Mouse (Mus musculus) limb, embryonic 13.5 days (tissue): ENCODE results near the gene Lcn12. TPM values are rescaled to one million over a fixed set of nuclear protein-coding genes. Genes with fewer than 3 reads are reported as not detected.

Experiments
- ATAC-seq: fragments of 200-750 bp; cut with Nextera tagmentation; 2 replicates; pipeline ENCODE4 v1.8.0; 2017; ENCODE audit warnings: low read depth, moderate number of reproducible peaks, moderate TSS enrichment; ENCODE audit not compliant: low FRiP score
- H3K27ac ChIP-seq: fragments of 300-500 bp; sonication (generic); 2 replicates; pipeline ENCODE4 v1.5.1; 2015; ENCODE audit warnings: inconsistent platforms, mild to moderate bottlenecking, moderate library complexity
- H3K27me3 ChIP-seq: fragments of 300-500 bp; sonication (generic); 2 replicates; pipeline ENCODE4 v1.6.1; 2015; ENCODE audit warnings: mild to moderate bottlenecking, inconsistent platforms
- H3K36me3 ChIP-seq: fragments of 300-500 bp; sonication (generic); 2 replicates; pipeline ENCODE4 v1.6.1; 2015; ENCODE audit warnings: inconsistent platforms, mild to moderate bottlenecking, moderate library complexity
- H3K4me1 ChIP-seq: fragments of 300-500 bp; sonication (generic); 2 replicates; pipeline ENCODE4 v1.6.1; 2015; ENCODE audit warnings: inconsistent platforms
- H3K4me2 ChIP-seq: fragments of 300-500 bp; sonication (generic); replicated peaks from 2 replicates; pipeline ENCODE4 v1.6.1; 2015; ENCODE audit warnings: inconsistent platforms, mild to moderate bottlenecking, moderate library complexity
- H3K4me3 ChIP-seq: fragments of 300-500 bp; sonication (generic); 2 replicates; pipeline ENCODE4 v1.5.1; 2015; ENCODE audit warnings: moderate library complexity, mild to moderate bottlenecking, inconsistent platforms
- H3K9ac ChIP-seq: fragments of 300-500 bp; sonication (generic); 2 replicates; pipeline ENCODE4 v1.6.1; 2015; ENCODE audit warnings: mild to moderate bottlenecking, inconsistent platforms
- H3K9me3 ChIP-seq: fragments of 300-500 bp; sonication (generic); 2 replicates; pipeline ENCODE4 v1.6.1; 2016; ENCODE audit warnings: inconsistent platforms
- WGBS: fragments of 180-500 bp; shearing (Covaris S2); methylation state at CpG from one replicate; pipeline ENCODE4 v1.1.7; 2015; 5-methylcytosine and 5-hydroxymethylcytosine counted together
- microRNA-seq: library from miRNA; unstranded; fragments of <30 nt; microRNA quantifications from one replicate; pipeline ENCODE4, GENCODE M21; 2016
- polyA plus RNA-seq: library from polyadenylated mRNA; unstranded; fragments of >200 nt; fragmentation: Nextera tagmentation; extraction: Ambion mirVana; gene quantifications from 2 replicates; pipeline ENCODE4 v1.2.1, GENCODE M21; 2015

Lcn12 gene
- polyA plus RNA-seq, 1 experiment from 2014 or later = not detected

DNA sequence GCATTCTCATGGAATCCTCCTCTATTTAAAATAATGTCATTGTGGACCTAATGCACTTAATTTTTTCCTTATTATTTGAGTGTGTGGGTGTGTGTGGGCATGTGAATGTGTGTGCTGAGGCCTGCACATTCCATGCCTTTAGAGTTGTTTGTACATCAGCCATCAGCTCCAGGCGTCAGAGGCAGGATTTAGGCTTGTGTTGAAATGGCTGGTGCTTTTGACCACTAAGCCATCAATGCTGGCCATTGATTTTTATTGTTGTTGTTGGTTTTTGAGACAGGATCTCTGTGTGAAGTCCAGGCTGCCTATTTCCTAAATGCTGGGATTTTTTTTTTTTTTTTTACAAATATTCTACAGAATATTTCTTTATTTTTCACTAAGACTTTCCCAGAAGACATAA is 40.8 kb downstream of the Lcn12 start:
- Histone ChIP-seq H3K4me1 (no peaks in the 10 kb centered on the region), H3K27ac (no peak overlapping the region), H3K9me3 (no peaks in the 10 kb centered on the region), H3K4me2 (no peak overlapping the region), H3K4me3 (no peak overlapping the region), H3K36me3 (peaks cover 3% of the 10 kb centered on the region; the same call in 1 of the 2 replicates), H3K27me3 (no peaks in the 10 kb centered on the region), H3K9ac (no peak overlapping the region)
- ATAC-seq = no peak
- 31% methylated on average over 1 of the region's 1 CpGs for WGBS

DNA sequence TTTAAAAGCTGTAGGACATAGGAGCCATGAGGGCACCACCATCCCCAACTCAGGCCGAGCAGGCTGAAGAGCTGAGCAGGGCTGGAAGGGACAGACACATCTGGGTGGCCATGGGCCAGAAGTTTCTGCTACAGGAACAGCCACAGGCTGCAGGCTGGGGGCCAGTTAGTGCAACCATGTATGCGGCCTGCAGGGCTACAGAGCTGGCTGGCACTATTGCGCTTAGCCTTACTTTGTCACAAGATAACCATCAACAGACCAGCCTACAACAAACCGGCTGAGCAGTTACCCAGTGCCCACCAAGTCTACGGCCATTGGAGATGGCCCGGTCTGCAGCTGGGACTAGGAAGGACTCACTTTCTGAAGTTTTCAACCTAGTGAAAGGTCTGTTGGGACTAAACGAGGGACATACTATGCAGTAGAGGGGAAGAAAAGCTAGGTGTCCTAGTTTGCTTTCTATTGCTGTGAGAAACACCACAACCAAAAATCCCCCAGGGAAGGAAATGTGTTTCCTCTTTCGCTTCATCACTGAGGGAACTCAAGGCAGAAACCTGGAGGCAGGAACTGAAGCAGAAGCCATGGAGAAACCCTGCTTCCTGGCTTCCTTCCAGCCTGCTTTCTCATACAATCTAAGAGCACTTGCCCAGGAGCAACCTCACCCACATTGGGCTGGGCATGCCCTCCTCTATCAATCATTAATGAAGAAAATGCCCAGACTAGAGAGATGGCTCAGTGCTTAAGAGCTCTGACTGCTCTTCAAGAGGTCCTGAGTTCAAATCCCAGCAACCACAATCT is 42.7 kb downstream of the Lcn12 start:
- ATAC-seq = no peak
- Histone ChIP-seq H3K27ac (no peak overlapping the region), H3K9me3 (no peaks in the 10 kb centered on the region), H3K4me3 (no peak overlapping the region), H3K9ac (no peak overlapping the region), H3K4me2 (no peak overlapping the region), H3K36me3 (peaks cover 11% of the 10 kb centered on the region), H3K4me1 (no peaks in the 10 kb centered on the region), H3K27me3 (no peaks in the 10 kb centered on the region)
- 83% methylated on average over 8 of the region's 8 CpGs for WGBS

DNA sequence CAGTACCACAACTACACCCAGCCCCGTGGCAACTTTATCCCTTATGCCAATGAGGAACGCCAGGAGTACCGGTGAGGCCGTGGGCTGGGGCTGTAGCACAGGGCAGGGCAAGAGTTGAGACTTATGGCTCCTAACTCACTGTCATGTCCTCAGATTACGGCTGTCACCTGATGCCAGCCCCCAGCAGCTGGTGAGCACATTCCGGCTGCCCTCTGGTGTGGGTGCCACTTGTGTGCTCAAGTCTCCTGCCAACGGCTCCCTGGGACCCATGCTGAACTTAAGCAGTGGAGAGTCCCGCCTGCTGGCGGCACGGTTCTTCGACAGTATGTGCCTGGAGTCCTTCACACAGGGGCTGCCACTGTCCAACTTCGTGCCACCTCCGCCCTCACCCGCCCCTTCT is 51.0 kb downstream of the Lcn12 start:
- Histone ChIP-seq H3K27ac (no peak overlapping the region), H3K9ac (no peak overlapping the region), H3K9me3 (no peaks in the 10 kb centered on the region), H3K4me3 (no peak overlapping the region), H3K4me2 (no peak overlapping the region), H3K27me3 (no peaks in the 10 kb centered on the region), H3K36me3 (peaks cover 57% of the 10 kb centered on the region), H3K4me1 (no peaks in the 10 kb centered on the region)
- 90% methylated on average over 14 of the region's 14 CpGs for WGBS
- no peak for ATAC-seq

DNA sequence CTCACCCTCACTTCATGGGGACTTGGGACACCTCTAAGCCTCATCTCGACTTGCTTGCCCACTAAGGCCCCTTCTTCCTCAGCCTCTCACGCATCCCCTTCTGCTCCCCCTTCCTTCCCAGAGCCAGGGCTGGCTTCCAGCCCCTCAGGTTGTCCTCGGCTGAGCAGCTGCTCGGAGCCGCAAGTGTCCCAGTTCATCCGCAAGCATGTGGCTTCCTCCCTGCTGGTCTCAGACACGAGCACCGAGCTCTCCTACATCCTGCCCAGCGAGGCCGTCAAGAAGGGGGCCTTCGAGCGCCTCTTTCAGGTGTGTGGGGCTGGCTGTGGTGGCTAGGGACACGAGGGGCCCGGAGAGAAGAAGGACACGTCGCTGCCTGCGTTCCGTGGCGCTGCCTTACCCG is 52.6 kb downstream of the Lcn12 start:
- no peak overlapping the region for H3K9ac ChIP-seq
- no peaks in the 10 kb centered on the region for H3K4me1 ChIP-seq
- no peak overlapping the region for H3K4me2 ChIP-seq
- ATAC-seq = no peak
- 87% methylated on average over 20 of the region's 20 CpGs for WGBS
- H3K27me3 ChIP-seq = no peaks in the 10 kb centered on the region
- peaks cover 53% of the 10 kb centered on the region for H3K36me3 ChIP-seq
- no peaks in the 10 kb centered on the region for H3K9me3 ChIP-seq
- no peak overlapping the region for H3K4me3 ChIP-seq
- H3K27ac ChIP-seq = no peak overlapping the region

Small RNA genes within 50 kb of the gene (microRNA-seq; reads per million reads assigned to microRNA genes)
- gene Mir3087 = not detected

Other genes starting within 250 kb of the Lcn12 start
- gene AL732309.1, start 247.0 kb downstream of the Lcn12 start, polyA plus RNA-seq = 4.4 and 6.0 TPM in 2 replicates
- 23.6 and 24.2 TPM in 2 replicates for gene Tmem203, start 238.5 kb downstream of the Lcn12 start, polyA plus RNA-seq
- gene Tprn, start 231.3 kb downstream of the Lcn12 start, polyA plus RNA-seq = 7.2 and 8.2 TPM in 2 replicates
- 231 and 234 TPM in 2 replicates for gene Ssna1, start 221.5 kb downstream of the Lcn12 start, polyA plus RNA-seq
- 150 and 154 TPM in 2 replicates for gene Anapc2, start 221.4 kb downstream of the Lcn12 start, polyA plus RNA-seq
- not detected in 2 replicates for gene Tmem210, start 205.8 kb downstream of the Lcn12 start, polyA plus RNA-seq
- not detected in 2 replicates for gene Lrrc26, start 204.0 kb downstream of the Lcn12 start, polyA plus RNA-seq
- 0.61 and 0.97 TPM in 2 replicates for gene Grin1, start 174.7 kb downstream of the Lcn12 start, polyA plus RNA-seq
- 54.5 and 60.2 TPM in 2 replicates for gene Man1b1, start 161.6 kb downstream of the Lcn12 start, polyA plus RNA-seq
- gene Dpp7, start 137.6 kb downstream of the Lcn12 start, polyA plus RNA-seq = 21.3 and 24.7 TPM in 2 replicates
- 11.3 and 13.2 TPM in 2 replicates for gene Uap1l1, start 128.2 kb downstream of the Lcn12 start, polyA plus RNA-seq
- 43.4 and 45.5 TPM in 2 replicates for gene Sapcd2, start 121.6 kb downstream of the Lcn12 start, polyA plus RNA-seq
- gene Entpd2, start 98.0 kb downstream of the Lcn12 start, polyA plus RNA-seq = 0.55 and 0.73 TPM in 2 replicates
- 29.1 and 32.6 TPM in 2 replicates for gene Npdc1, start 94.6 kb downstream of the Lcn12 start, polyA plus RNA-seq
- 0.06 TPM in 1 of 2 replicates, not detected in the other for gene Fut7, start 70.6 kb downstream of the Lcn12 start, polyA plus RNA-seq
- 3.3 and 3.8 TPM in 2 replicates for gene Abca2, start 65.2 kb downstream of the Lcn12 start, polyA plus RNA-seq
- gene Clic3, start 37.1 kb downstream of the Lcn12 start, polyA plus RNA-seq = 2.2 and 2.5 TPM in 2 replicates
- gene Paxx, start 32.8 kb downstream of the Lcn12 start, polyA plus RNA-seq = 35.0 and 37.6 TPM in 2 replicates
- gene Ptgds, start 23.9 kb downstream of the Lcn12 start, polyA plus RNA-seq = 0.80 and 2.5 TPM in 2 replicates
- gene Fbxw5, start 6.8 kb upstream of the Lcn12 start, polyA plus RNA-seq = 69.5 and 79.7 TPM in 2 replicates
- gene C8g, start 7.8 kb upstream of the Lcn12 start, polyA plus RNA-seq = 5.5 and 7.2 TPM in 2 replicates
- gene Traf2, start 53.0 kb upstream of the Lcn12 start, polyA plus RNA-seq = 37.3 and 40.6 TPM in 2 replicates
- gene Edf1, start 63.9 kb upstream of the Lcn12 start, polyA plus RNA-seq = 330 TPM in 2 replicates
- 4.9 and 5.8 TPM in 2 replicates for gene Mamdc4, start 80.9 kb upstream of the Lcn12 start, polyA plus RNA-seq
- gene Phpt1, start 81.3 kb upstream of the Lcn12 start, polyA plus RNA-seq = 163 and 177 TPM in 2 replicates
- gene Ajm1, start 87.8 kb upstream of the Lcn12 start, polyA plus RNA-seq = 0.85 and 1.0 TPM in 2 replicates
- 76.9 and 83.8 TPM in 2 replicates for gene Rabl6, start 114.6 kb upstream of the Lcn12 start, polyA plus RNA-seq
- gene Ccdc183, start 123.8 kb upstream of the Lcn12 start, polyA plus RNA-seq = 0.18 and 0.36 TPM in 2 replicates
- gene Tmem141, start 128.1 kb upstream of the Lcn12 start, polyA plus RNA-seq = 27.2 and 28.7 TPM in 2 replicates
- gene Fcna, start 134.1 kb upstream of the Lcn12 start, polyA plus RNA-seq = 0.98 and 1.8 TPM in 2 replicates
- gene Lcn8, start 159.2 kb upstream of the Lcn12 start, polyA plus RNA-seq = 0.24 TPM in 1 of 2 replicates, not detected in the other
- not detected in 2 replicates for gene Lcn5, start 164.0 kb upstream of the Lcn12 start, polyA plus RNA-seq
- not detected in 2 replicates for gene Lcn6, start 182.9 kb upstream of the Lcn12 start, polyA plus RNA-seq
- gene Lcn10, start 188.8 kb upstream of the Lcn12 start, polyA plus RNA-seq = not detected in 2 replicates
- not detected in 2 replicates for gene Obp2a, start 206.1 kb upstream of the Lcn12 start, polyA plus RNA-seq
- 98.8 and 99.8 TPM in 2 replicates for gene Bmyc, start 212.8 kb upstream of the Lcn12 start, polyA plus RNA-seq
- gene Obp2b, start 243.1 kb upstream of the Lcn12 start, polyA plus RNA-seq = not detected in 2 replicates